Mouse (Mus musculus) limb, embryonic 14.5 days (tissue): ENCODE data around the gene Acpp. TPM values are rescaled to one million over a fixed set of nuclear protein-coding genes. Genes with fewer than 3 reads are reported as not detected.

Experiments used
- ATAC-seq: fragments of 200-750 bp; cut with Nextera tagmentation; 2 replicates; pipeline ENCODE4 v1.8.0; 2017; ENCODE audit warnings: low read depth, moderate number of reproducible peaks, moderate TSS enrichment; ENCODE audit not compliant: low FRiP score
- DNase-seq: peaks from one replicate; pipeline ENCODE4 v3.0.0-alpha.2; 2015; ENCODE audit warnings: low spot score
- H3K27ac ChIP-seq: fragments of 300-500 bp; sonication (generic); replicated peaks from 2 replicates; pipeline ENCODE4 v1.5.1; 2014; ENCODE audit warnings: low read depth, mild to moderate bottlenecking, low read length, moderate library complexity, mixed read lengths
- H3K27me3 ChIP-seq: fragments of 300-500 bp; sonication (generic); 2 replicates; pipeline ENCODE4 v1.6.1; 2014; ENCODE audit warnings: low read length, mixed read lengths; ENCODE audit not compliant: control insufficient read depth, insufficient read depth
- H3K36me3 ChIP-seq: fragments of 300-500 bp; sonication (generic); 2 replicates; pipeline ENCODE4 v1.6.1; 2014; ENCODE audit warnings: mild to moderate bottlenecking, low read length, moderate library complexity, mixed read lengths; ENCODE audit not compliant: control insufficient read depth, insufficient read depth
- H3K4me1 ChIP-seq: fragments of 300-500 bp; sonication (generic); 2 replicates; pipeline ENCODE4 v1.6.1; 2014; ENCODE audit warnings: antibody characterized with exemption, low read length, mixed read lengths; ENCODE audit not compliant: control insufficient read depth, insufficient read depth
- H3K4me2 ChIP-seq: fragments of 300-500 bp; sonication (generic); replicated peaks from 2 replicates; pipeline ENCODE4 v1.6.1; 2014; ENCODE audit warnings: low read depth, mild to moderate bottlenecking, low read length, moderate library complexity; ENCODE audit not compliant: severe bottlenecking
- H3K4me3 ChIP-seq: fragments of 300-500 bp; sonication (generic); replicated peaks from 2 replicates; pipeline ENCODE4 v1.5.1; 2014; ENCODE audit warnings: low read length
- H3K9ac ChIP-seq: fragments of 300-500 bp; sonication (generic); 2 replicates; pipeline ENCODE4 v1.6.1; 2014; ENCODE audit warnings: mild to moderate bottlenecking, low read depth, low read length, moderate library complexity; ENCODE audit not compliant: severe bottlenecking
- H3K9me3 ChIP-seq: fragments of 300-500 bp; sonication (generic); 2 replicates; pipeline ENCODE4 v1.6.1; 2016; ENCODE audit warnings: low read length; ENCODE audit not compliant: control insufficient read depth
- POLR2A ChIP-seq: fragments of 200-500 bp; IDR thresholded peaks from 2 replicates; pipeline ENCODE4 v1.8.0; 2012; ENCODE audit warnings: inconsistent platforms, mild to moderate bottlenecking, moderate library complexity, borderline replicate concordance; ENCODE audit not compliant: insufficient read depth, insufficient read length; ENCODE audit errors: extremely low read depth
- WGBS: fragments of 180-500 bp; shearing (Covaris S2); extraction: QIAGEN DNeasy Blood & Tissue Kit; methylation state at CpG from one replicate; pipeline ENCODE4 v1.1.7; 2014; 5-methylcytosine and 5-hydroxymethylcytosine counted together
- polyA plus RNA-seq, 2 experiments: library from polyadenylated mRNA; depleted of rRNA in 1 of 2; stranded (reverse) in 1 of 2; unstranded in 1 of 2; fragments of >200 nt; fragmentation: Nextera tagmentation in 1 of 2; extraction: Ambion mirVana in 1 of 2; gene quantifications; 2 replicates each; pipeline versions ENCODE4 v1.2.1 to v1.2.3; 2012 to 2014

The Acpp gene
- 1.5 and 1.7 TPM in 2 replicates for polyA plus RNA-seq (2012; rRNA removed)
- 2.7 and 2.8 TPM in 2 replicates for polyA plus RNA-seq (2014; fragmentation: Nextera tagmentation; extraction: Ambion mirVana)

- H3K9ac ChIP-seq, result 0 out of 2 replicates have a peak within 1 kb of the TSS, but pooled peaks have one; percentile 4
- TF ChIP-seq POLR2A, result no peak
- H3K27me3 ChIP-seq, result no peaks in the 10 kb centered on the region
- no peaks in the 10 kb centered on the region for H3K9me3 ChIP-seq
- H3K4me2 ChIP-seq, result peak within 1 kb of the TSS; percentile 44
- DNase-seq, result peak; percentile 49
- no peak for ATAC-seq
- H3K4me3 ChIP-seq, result peak within 1 kb of the TSS; percentile 22
- no peaks in the 10 kb centered on the region for H3K36me3 ChIP-seq
- WGBS, result 18% methylated on average over 18 of the region's 18 CpGs
- peaks cover 2% of the 10 kb centered on the region; the same call in 1 of the 2 replicates for H3K4me1 ChIP-seq
- H3K27ac ChIP-seq, result no peak within 1 kb of the TSS; the same call in 1 of the 2 replicates
Measured at GRCm38 (mm10) chr9:104337183-104337931, at the start of gene Acpp. Acpp (minus strand) TSS chr9:104337748.

GRCm38 (mm10) chr9:104382571-104383170 is 45.1 kb upstream of the Acpp start:
- Histone ChIP-seq H3K9me3 (no peaks in the 10 kb centered on the region), H3K4me3 (no peak overlapping the region), H3K4me2 (no peak overlapping the region), H3K4me1 (no peaks in the 10 kb centered on the region), H3K9ac (no peak overlapping the region), H3K27me3 (no peaks in the 10 kb centered on the region), H3K36me3 (no peaks in the 10 kb centered on the region), H3K27ac (no peak overlapping the region)
- TF ChIP-seq POLR2A, result no peak
- no peak for DNase-seq
- ATAC-seq, result no peak
- 83% methylated on average over 6 of the region's 6 CpGs for WGBS

- Histone ChIP-seq H3K4me1 (no peaks in the 10 kb centered on the region), H3K27me3 (no peaks in the 10 kb centered on the region), H3K4me3 (no peak overlapping the region), H3K9me3 (no peaks in the 10 kb centered on the region), H3K4me2 (no peak overlapping the region), H3K27ac (no peak overlapping the region), H3K36me3 (no peaks in the 10 kb centered on the region), H3K9ac (no peak overlapping the region)
- no peak for TF ChIP-seq POLR2A
- ATAC-seq, result no peak
- no peak for DNase-seq
- WGBS, result 64% methylated on average over 9 of the region's 9 CpGs
Measured at GRCm38 (mm10) chr9:104379532-104380162, 42.1 kb upstream of the Acpp start.

GRCm38 (mm10) chr9:104375573-104375972 is 38.0 kb upstream of the Acpp start:
- ATAC-seq, result no peak
- 41% methylated on average over 3 of the region's 3 CpGs for WGBS
- no peak overlapping the region for H3K4me3 ChIP-seq
- no peak overlapping the region for H3K4me2 ChIP-seq
- no peaks in the 10 kb centered on the region for H3K9me3 ChIP-seq
- H3K27ac ChIP-seq, result no peak overlapping the region
- no peak for TF ChIP-seq POLR2A
- H3K27me3 ChIP-seq, result no peaks in the 10 kb centered on the region
- no peaks in the 10 kb centered on the region for H3K4me1 ChIP-seq
- no peak overlapping the region for H3K9ac ChIP-seq
- no peaks in the 10 kb centered on the region for H3K36me3 ChIP-seq
- DNase-seq, result no peak

- no peaks in the 10 kb centered on the region for H3K27me3 ChIP-seq
- H3K4me3 ChIP-seq, result no peak overlapping the region
- no peak overlapping the region for H3K4me2 ChIP-seq
- no peak overlapping the region for H3K27ac ChIP-seq
- no peaks in the 10 kb centered on the region for H3K36me3 ChIP-seq
- DNase-seq (peak; percentile 30), ATAC-seq (no peak)
- no peaks in the 10 kb centered on the region for H3K9me3 ChIP-seq
- TF ChIP-seq POLR2A, result no peak
- no peak overlapping the region for H3K9ac ChIP-seq
- 18% methylated on average over 6 of the region's 6 CpGs for WGBS
- no peaks in the 10 kb centered on the region for H3K4me1 ChIP-seq
Measured at GRCm38 (mm10) chr9:104373253-104373652, 35.7 kb upstream of the Acpp start.
